Mouse (Mus musculus) kidney, embryonic 15.5 days (tissue): ENCODE results near the gene Gga1. TPM values are rescaled to one million over a fixed set of nuclear protein-coding genes. Genes with fewer than 3 reads are reported as not detected.

ENCODE experiments used
- ATAC-seq: fragments of 200-750 bp; cut with Nextera tagmentation; replicated peaks from 2 replicates; pipeline ENCODE4 v1.8.0; 2017; ENCODE audit warnings: moderate TSS enrichment; ENCODE audit not compliant: low FRiP score
- H3K27ac ChIP-seq: fragments of 300-500 bp; sonication (generic); 2 replicates; pipeline ENCODE4 v1.5.1; 2015; ENCODE audit warnings: mild to moderate bottlenecking, inconsistent platforms
- H3K27me3 ChIP-seq: fragments of 300-500 bp; sonication (generic); 2 replicates; pipeline ENCODE4 v1.6.1; 2015; ENCODE audit warnings: inconsistent platforms
- H3K36me3 ChIP-seq: fragments of 300-500 bp; sonication (generic); 2 replicates; pipeline ENCODE4 v1.6.1; 2015; ENCODE audit warnings: inconsistent platforms
- H3K4me1 ChIP-seq: fragments of 300-500 bp; sonication (generic); 2 replicates; pipeline ENCODE4 v1.6.1; 2015; ENCODE audit warnings: inconsistent platforms
- H3K4me2 ChIP-seq: fragments of 300-500 bp; sonication (generic); 2 replicates; pipeline ENCODE4 v1.6.1; 2015; ENCODE audit warnings: moderate library complexity, mild to moderate bottlenecking, inconsistent platforms
- H3K4me3 ChIP-seq: fragments of 300-500 bp; sonication (generic); replicated peaks from 2 replicates; pipeline ENCODE4 v1.5.1; 2015; ENCODE audit warnings: mild to moderate bottlenecking, inconsistent platforms
- H3K9ac ChIP-seq: fragments of 300-500 bp; sonication (generic); 2 replicates; pipeline ENCODE4 v1.6.1; 2015; ENCODE audit warnings: mild to moderate bottlenecking, inconsistent platforms
- H3K9me3 ChIP-seq: fragments of 300-500 bp; sonication (generic); replicated peaks from 2 replicates; pipeline ENCODE4 v1.6.1; 2016; ENCODE audit warnings: inconsistent platforms
- WGBS: fragments of 180-500 bp; shearing (Covaris S2); methylation state at CpG from one replicate; pipeline ENCODE4 v1.1.7; 2015; ENCODE audit warnings: mixed read lengths; 5-methylcytosine and 5-hydroxymethylcytosine counted together
- polyA plus RNA-seq: library from polyadenylated mRNA; unstranded; fragments of >200 nt; fragmentation: Nextera tagmentation; extraction: Ambion mirVana; gene quantifications from 2 replicates; pipeline ENCODE4 v1.2.1, GENCODE M21; 2015

Gene Gga1
- polyA plus RNA-seq: 49.5 and 55.5 TPM in 2 replicates

GRCm38 (mm10) chr15:78876991-78877809 is at the start of gene Gga1:
Gga1 (plus strand) TSS chr15:78877190.
- Histone ChIP-seq H3K27me3 (no peaks in the 10 kb centered on the region), H3K4me3 (peak within 1 kb of the TSS; percentile 80), H3K9me3 (no peaks in the 10 kb centered on the region), H3K36me3 (peaks cover 25% of the 10 kb centered on the region), H3K27ac (peak within 1 kb of the TSS; percentile 100), H3K9ac (peak within 1 kb of the TSS; percentile 76), H3K4me1 (peaks cover 38% of the 10 kb centered on the region), H3K4me2 (peak within 1 kb of the TSS; percentile 84)
- ATAC-seq: peak; percentile 91
- under 1% methylated on average over 85 of the region's 95 CpGs for WGBS

- H3K4me2 ChIP-seq: no peak overlapping the region
- WGBS: 26% methylated on average over 5 of the region's 5 CpGs
- H3K4me3 ChIP-seq: no peak overlapping the region
- H3K9ac ChIP-seq: no peak overlapping the region
- H3K9me3 ChIP-seq: no peaks in the 10 kb centered on the region
- H3K4me1 ChIP-seq: peaks cover 46% of the 10 kb centered on the region
- no peaks in the 10 kb centered on the region for H3K36me3 ChIP-seq
- H3K27me3 ChIP-seq: peaks cover 17% of the 10 kb centered on the region
- peak overlapping the region; percentile 28; the same call in 1 of the 2 replicates for H3K27ac ChIP-seq
- no peak for ATAC-seq
Measured at GRCm38 (mm10) chr15:78828315-78828714, 48.7 kb upstream of the Gga1 start.

- peaks cover 59% of the 10 kb centered on the region for H3K4me1 ChIP-seq
Measured at GRCm38 (mm10) chr15:78829636-78830035, 47.4 kb upstream of the Gga1 start.

GRCm38 (mm10) chr15:78830742-78831719 is 46.0 kb upstream of the Gga1 start:
- peak overlapping the region; percentile 97 for H3K27ac ChIP-seq
- H3K4me1 ChIP-seq: peaks cover 73% of the 10 kb centered on the region
- ATAC-seq: no peak
- no peaks in the 10 kb centered on the region for H3K36me3 ChIP-seq
- H3K4me2 ChIP-seq: 0 out of 2 replicates have a peak overlapping the region, but pooled peaks have one; percentile 0
- no peak overlapping the region for H3K9ac ChIP-seq
- no peak overlapping the region for H3K4me3 ChIP-seq
- H3K27me3 ChIP-seq: peaks cover 17% of the 10 kb centered on the region
- WGBS: 48% methylated on average over 10 of the region's 10 CpGs
- no peaks in the 10 kb centered on the region for H3K9me3 ChIP-seq

More at GRCm38 (mm10) chr15:78829636-78830035, 47.4 kb upstream of the Gga1 start:
- Histone ChIP-seq H3K27me3 (peaks cover 17% of the 10 kb centered on the region), H3K27ac (no peak overlapping the region), H3K4me2 (no peak overlapping the region), H3K4me3 (no peak overlapping the region), H3K9ac (no peak overlapping the region), H3K9me3 (no peaks in the 10 kb centered on the region), H3K36me3 (no peaks in the 10 kb centered on the region)
- no peak for ATAC-seq
- 88% methylated on average over 1 of the region's 1 CpGs for WGBS

- H3K4me3 ChIP-seq: peak overlapping the region; percentile 15; the same call in 1 of the 2 replicates
- peak overlapping the region; percentile 36; the same call in 1 of the 2 replicates for H3K9ac ChIP-seq
- peak overlapping the region; percentile 27 for H3K4me2 ChIP-seq
- H3K9me3 ChIP-seq: no peaks in the 10 kb centered on the region
- H3K27ac ChIP-seq: peak overlapping the region; percentile 97
- peaks cover 75% of the 10 kb centered on the region for H3K4me1 ChIP-seq
- no peaks in the 10 kb centered on the region for H3K36me3 ChIP-seq
- ATAC-seq: peak; percentile 69
- peaks cover 15% of the 10 kb centered on the region for H3K27me3 ChIP-seq
- WGBS: 34% methylated on average over 19 of the region's 19 CpGs
Measured at GRCm38 (mm10) chr15:78831720-78832657, 45.0 kb upstream of the Gga1 start.

GRCm38 (mm10) chr15:78832701-78833123 is 44.3 kb upstream of the Gga1 start:
- WGBS: 12% methylated on average over 14 of the region's 14 CpGs
- ATAC-seq: peak; percentile 38
- peak overlapping the region; percentile 44 for H3K9ac ChIP-seq

GRCm38 (mm10) chr15:78833582-78833981 is 43.4 kb upstream of the Gga1 start:
- ATAC-seq: no peak
- Histone ChIP-seq H3K9me3 (no peaks in the 10 kb centered on the region), H3K27ac (peak overlapping the region; percentile 97), H3K4me1 (peaks cover 65% of the 10 kb centered on the region), H3K9ac (no peak overlapping the region), H3K27me3 (0 out of 2 replicates have a peak, but pooled peaks cover 3% of the 10 kb centered on the region), H3K4me2 (no peak overlapping the region), H3K4me3 (no peak overlapping the region), H3K36me3 (no peaks in the 10 kb centered on the region)
- 77% methylated on average over 3 of the region's 3 CpGs for WGBS

More at GRCm38 (mm10) chr15:78832701-78833123, 44.3 kb upstream of the Gga1 start:
- peaks cover 71% of the 10 kb centered on the region for H3K4me1 ChIP-seq
- H3K4me2 ChIP-seq: peak overlapping the region; percentile 27
- peak overlapping the region; percentile 11 for H3K4me3 ChIP-seq
- H3K36me3 ChIP-seq: no peaks in the 10 kb centered on the region
- peaks cover 8% of the 10 kb centered on the region for H3K27me3 ChIP-seq
- peak overlapping the region; percentile 97 for H3K27ac ChIP-seq
- H3K9me3 ChIP-seq: no peaks in the 10 kb centered on the region

- ATAC-seq: peak; percentile 17; the same call in 1 of the 2 replicates
Measured at GRCm38 (mm10) chr15:78834233-78835005, 42.6 kb upstream of the Gga1 start.

GRCm38 (mm10) chr15:78835200-78836085 is 41.5 kb upstream of the Gga1 start:
- H3K27me3 ChIP-seq: no peaks in the 10 kb centered on the region
- H3K4me3 ChIP-seq: no peak overlapping the region
- H3K4me2 ChIP-seq: no peak overlapping the region
- 16% methylated on average over 12 of the region's 12 CpGs for WGBS
- peak overlapping the region; percentile 7; the same call in 1 of the 2 replicates for H3K9ac ChIP-seq
- peak overlapping the region; percentile 97 for H3K27ac ChIP-seq
- no peaks in the 10 kb centered on the region for H3K9me3 ChIP-seq
- peaks cover 80% of the 10 kb centered on the region for H3K4me1 ChIP-seq
- no peaks in the 10 kb centered on the region for H3K36me3 ChIP-seq
- no peak; the same call in 1 of the 2 replicates for ATAC-seq

More at GRCm38 (mm10) chr15:78834233-78835005, 42.6 kb upstream of the Gga1 start:
- Histone ChIP-seq H3K4me2 (peak overlapping the region; percentile 10; the same call in 1 of the 2 replicates), H3K9me3 (no peaks in the 10 kb centered on the region), H3K4me1 (peaks cover 69% of the 10 kb centered on the region), H3K4me3 (no peak overlapping the region), H3K9ac (no peak overlapping the region), H3K27ac (peak overlapping the region; percentile 97), H3K36me3 (no peaks in the 10 kb centered on the region), H3K27me3 (no peaks in the 10 kb centered on the region)
- 15% methylated on average over 10 of the region's 10 CpGs for WGBS
